Mouse (Mus musculus) cortical plate, adult 2 months (tissue): Measurements from ENCODE around the gene Spata5.
A peak's percentile ranks its signal among the peaks of the same experiment; 100 is the strongest.

Experiments used
- CTCF ChIP-seq: fragments of 200-500 bp; IDR thresholded peaks from 2 replicates; pipeline ENCODE4 v1.5.1; 2011; ENCODE audit warnings: mild to moderate bottlenecking, control low read depth, low read length; ENCODE audit not compliant: insufficient read depth; ENCODE audit errors: extremely low read depth
- POLR2A ChIP-seq: fragments of 200-500 bp; IDR thresholded peaks from 2 replicates; pipeline ENCODE4 v1.6.1; 2011; ENCODE audit warnings: mild to moderate bottlenecking, low read length, control low read depth; ENCODE audit not compliant: insufficient read depth; ENCODE audit errors: extremely low read depth

- TF ChIP-seq CTCF (peak; percentile 56; the same call in 1 of the 2 replicates), POLR2A (no peak)
These were observed 48.5 kb downstream of the Spata5 start for GRCm38 (mm10) chr3:37468170-37468569.
